Mouse (Mus musculus) B cell, adult 2 months (primary cell): ENCODE data around the gene Pgls.

Source experiments
- DNase-seq, 2 experiments: peaks; one replicate each; pipeline ENCODE4 v3.0.0; 2022

The Pgls gene

GRCm38 (mm10) chr8:71639318-71639717, 47.3 kb downstream of the Pgls start:
- no peak for DNase-seq

GRCm38 (mm10) chr8:71645510-71645909, 53.5 kb downstream of the Pgls start:
- DNase-seq = no peak
